Mouse (Mus musculus): ENCODE data around the gene Serpind1. TPM values are rescaled to one million over a fixed set of nuclear protein-coding genes. Genes with fewer than 3 reads are reported as not detected.

Serpind1 gene
- total RNA-seq (2021), result 1 to 10 TPM; 1.9 to 2.5 TPM

- intact Hi-C loops (cut with DNase I), result no loop called here
- DNase-seq (ENCODE audit: low spot score in 2 of 2), result no peak
Observed at GRCm38 (mm10) chr16:17331116-17331515, at the start of gene Serpind1. Serpind1 (plus strand) TSS chr16:17331371.

GRCm38 (mm10) chr16:17283151-17283550, 48.0 kb upstream of the Serpind1 start:
- intact Hi-C loops (cut with DNase I), result no loop called here
- no peak for DNase-seq (ENCODE audit: low spot score in 2 of 2)

- intact Hi-C loops (cut with DNase I), result no loop called here
- no peak for DNase-seq (ENCODE audit: low spot score in 2 of 2)
Observed at GRCm38 (mm10) chr16:17287103-17287502, 44.1 kb upstream of the Serpind1 start.

- intact Hi-C loops (cut with DNase I), result no loop called here
Observed at GRCm38 (mm10) chr16:17291016-17291415, 40.2 kb upstream of the Serpind1 start.

GRCm38 (mm10) chr16:17292751-17293150, 38.4 kb upstream of the Serpind1 start:
- peak in 1 of 2 experiments; percentile 52 for DNase-seq (ENCODE audit: low spot score in 2 of 2)
- intact Hi-C loops (cut with DNase I), result no loop called here

More at GRCm38 (mm10) chr16:17291016-17291415, 40.2 kb upstream of the Serpind1 start:
- no peak for DNase-seq (ENCODE audit: low spot score in 2 of 2)

- DNase-seq (ENCODE audit: low spot score in 2 of 2), result no peak
- intact Hi-C loops (cut with DNase I), result no loop called here
Observed at GRCm38 (mm10) chr16:17300818-17301217, 30.4 kb upstream of the Serpind1 start.

- intact Hi-C loops (cut with DNase I), result no loop called here
Observed at GRCm38 (mm10) chr16:17303521-17304245, 27.5 kb upstream of the Serpind1 start.

GRCm38 (mm10) chr16:17307461-17307860, 23.7 kb upstream of the Serpind1 start:
- intact Hi-C loops (cut with DNase I), result no loop called here

More at GRCm38 (mm10) chr16:17303521-17304245, 27.5 kb upstream of the Serpind1 start:
- DNase-seq (ENCODE audit: low spot score in 2 of 2), result no peak

GRCm38 (mm10) chr16:17309036-17309435, 22.1 kb upstream of the Serpind1 start:
- intact Hi-C loops (cut with DNase I), result no loop called here
- DNase-seq (ENCODE audit: low spot score in 2 of 2), result no peak

More at GRCm38 (mm10) chr16:17307461-17307860, 23.7 kb upstream of the Serpind1 start:
- no peak for DNase-seq (ENCODE audit: low spot score in 2 of 2)

- no peak for DNase-seq (ENCODE audit: low spot score in 2 of 2)
- intact Hi-C loops (cut with DNase I), result no loop called here
Observed at GRCm38 (mm10) chr16:17312531-17312930, 18.6 kb upstream of the Serpind1 start.

- intact Hi-C loops (cut with DNase I), result no loop called here
- peak in 1 of 2 experiments; percentile 29 for DNase-seq (ENCODE audit: low spot score in 2 of 2)
Observed at GRCm38 (mm10) chr16:17316554-17316953, 14.6 kb upstream of the Serpind1 start.

GRCm38 (mm10) chr16:17321481-17321880, 9.7 kb upstream of the Serpind1 start:
- intact Hi-C loops (cut with DNase I), result no loop called here
- DNase-seq (ENCODE audit: low spot score in 2 of 2), result no peak

- intact Hi-C loops (cut with DNase I), result no loop called here
- DNase-seq (ENCODE audit: low spot score in 2 of 2), result no peak
Observed at GRCm38 (mm10) chr16:17324745-17325144, 6.4 kb upstream of the Serpind1 start.

GRCm38 (mm10) chr16:17326064-17326463, 5.1 kb upstream of the Serpind1 start:
- no peak for DNase-seq (ENCODE audit: low spot score in 2 of 2)
- intact Hi-C loops (cut with DNase I), result no loop called here

GRCm38 (mm10) chr16:17329848-17330570, 1.2 kb upstream of the Serpind1 start:
- intact Hi-C loops (cut with DNase I), result no loop called here
- peak; percentile 36 to 43 for DNase-seq (ENCODE audit: low spot score in 2 of 2)

- DNase-seq (ENCODE audit: low spot score in 2 of 2), result no peak
Observed at GRCm38 (mm10) chr16:17331855-17332254, 684 bp downstream of the Serpind1 start.

GRCm38 (mm10) chr16:17334574-17334973, 3.4 kb downstream of the Serpind1 start:
- intact Hi-C loops (cut with DNase I), result no loop called here
- DNase-seq (ENCODE audit: low spot score in 2 of 2), result no peak

More at GRCm38 (mm10) chr16:17331855-17332254, 684 bp downstream of the Serpind1 start:
- intact Hi-C loops (cut with DNase I), result no loop called here

GRCm38 (mm10) chr16:17336089-17336488, 4.9 kb downstream of the Serpind1 start:
- DNase-seq (ENCODE audit: low spot score in 2 of 2), result no peak
- intact Hi-C loops (cut with DNase I), result no loop called here

- intact Hi-C loops (cut with DNase I), result no loop called here
- DNase-seq (ENCODE audit: low spot score in 2 of 2), result no peak
Observed at GRCm38 (mm10) chr16:17339701-17340100, 8.5 kb downstream of the Serpind1 start.

- DNase-seq (ENCODE audit: low spot score in 2 of 2), result no peak
- intact Hi-C loops (cut with DNase I), result no loop called here
Observed at GRCm38 (mm10) chr16:17340705-17341104, 9.5 kb downstream of the Serpind1 start.

GRCm38 (mm10) chr16:17341847-17342246, 10.7 kb downstream of the Serpind1 start:
- intact Hi-C loops (cut with DNase I), result no loop called here
- no peak for DNase-seq (ENCODE audit: low spot score in 2 of 2)

Measured in left cerebral cortex, postnatal 36 days (tissue).